Mouse (Mus musculus): ENCODE measurements around the gene Ttc37.

Gene Ttc37

DNA sequence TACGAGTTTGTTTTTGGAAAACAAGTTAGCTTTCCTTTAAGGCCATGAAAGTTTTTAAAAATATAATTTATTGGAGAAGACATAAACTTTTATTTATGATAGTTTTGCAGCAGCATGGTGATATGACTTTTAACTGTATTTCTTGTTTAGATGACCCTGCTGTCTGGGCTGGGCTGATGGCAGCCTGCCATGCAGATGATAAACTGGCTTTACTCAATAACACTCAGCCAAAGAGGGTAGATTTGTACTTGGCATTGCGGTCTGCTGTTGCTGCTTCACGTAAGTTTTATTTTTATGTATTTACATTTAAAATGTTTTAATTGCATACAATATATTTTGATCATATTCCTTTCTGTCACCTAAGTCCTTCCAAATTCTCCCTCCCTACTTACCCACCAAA, 58.6 kb downstream of the Ttc37 start:
- DNase-seq (ENCODE audit: low read depth in 2 of 2, low spot score in 2 of 2): no peak

DNA sequence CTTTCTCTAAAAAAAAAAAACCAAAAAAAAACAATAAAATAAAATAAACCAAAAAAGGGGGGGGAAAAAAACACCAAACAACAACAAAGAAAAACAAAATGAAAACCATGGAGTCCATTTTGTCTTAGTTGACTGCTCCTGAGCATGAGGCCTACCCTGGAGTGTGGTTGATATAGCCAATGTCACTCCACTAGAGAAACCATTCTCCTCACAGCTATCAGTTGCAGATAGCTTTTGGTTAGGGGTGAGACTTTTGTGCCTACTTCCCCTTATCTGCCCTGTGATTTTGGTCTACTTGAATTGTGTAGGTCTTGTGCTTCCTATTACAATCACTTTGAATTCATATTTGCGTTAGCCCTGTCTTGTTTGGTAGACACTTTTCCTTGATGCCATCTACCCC, 59.0 kb downstream of the Ttc37 start:
- no peak for DNase-seq (ENCODE audit: low read depth in 2 of 2, low spot score in 2 of 2)

DNA sequence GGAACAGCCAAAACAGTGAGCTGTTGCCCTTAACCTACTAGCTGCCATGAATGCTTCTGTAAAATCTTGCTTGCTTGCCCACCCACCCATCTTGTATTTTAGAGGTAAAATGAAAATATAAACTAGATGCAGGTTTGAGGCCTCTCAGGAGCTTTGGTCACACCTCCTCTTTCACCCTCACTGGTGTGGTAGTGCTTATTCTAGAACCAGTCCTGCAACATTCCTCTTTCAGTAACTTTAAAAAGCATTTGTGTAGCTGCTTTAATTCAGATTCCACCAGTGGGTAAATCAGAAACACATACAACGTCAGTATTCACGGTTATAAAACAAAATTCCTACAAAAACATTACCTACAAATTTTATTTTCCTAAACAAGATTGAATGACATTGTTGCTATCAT, 62.1 kb downstream of the Ttc37 start:
- no peak for DNase-seq (ENCODE audit: low read depth in 2 of 2, low spot score in 2 of 2)

DNA sequence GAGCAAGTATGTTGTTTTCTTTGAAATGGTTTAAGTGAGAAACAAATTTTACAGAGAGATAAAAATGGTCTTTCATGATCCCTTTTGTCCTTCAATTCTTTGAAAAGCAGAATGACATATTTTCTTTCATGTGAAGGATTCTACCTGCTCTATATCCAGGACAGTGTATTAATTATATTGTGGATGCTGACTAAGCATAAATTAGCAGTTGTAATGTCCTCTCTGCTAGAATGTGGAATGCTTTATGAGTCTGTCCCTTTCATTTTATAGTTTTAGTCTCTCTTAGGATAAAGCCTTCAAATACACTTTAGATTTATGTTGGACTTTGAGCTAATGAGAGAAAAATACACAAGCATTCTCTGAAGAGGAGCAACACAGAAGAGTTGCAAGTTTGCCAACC, 75.8 kb downstream of the Ttc37 start:
- no peak for DNase-seq (ENCODE audit: low read depth in 2 of 2, low spot score in 2 of 2)

DNA sequence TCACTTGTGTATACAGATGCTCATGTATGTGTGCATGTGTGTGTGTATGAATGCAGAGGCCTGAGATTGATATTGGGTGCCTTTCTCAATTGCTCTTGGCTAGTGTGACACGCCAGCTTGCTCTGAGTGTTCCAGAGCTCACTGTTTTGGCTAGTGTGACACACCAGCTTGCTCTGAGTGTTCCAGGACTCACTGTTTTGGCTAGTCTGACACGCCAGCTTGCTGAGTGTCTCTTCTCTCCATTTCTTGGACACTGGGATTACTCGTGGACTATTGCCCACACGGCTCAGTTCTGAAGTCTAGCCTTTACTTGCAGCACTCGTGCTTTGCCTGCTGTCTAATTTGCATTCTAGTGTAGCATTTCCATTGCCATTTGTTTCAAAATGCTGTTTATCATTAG, 80.2 kb downstream of the Ttc37 start:
- no peak for DNase-seq (ENCODE audit: low read depth in 2 of 2, low spot score in 2 of 2)

DNA sequence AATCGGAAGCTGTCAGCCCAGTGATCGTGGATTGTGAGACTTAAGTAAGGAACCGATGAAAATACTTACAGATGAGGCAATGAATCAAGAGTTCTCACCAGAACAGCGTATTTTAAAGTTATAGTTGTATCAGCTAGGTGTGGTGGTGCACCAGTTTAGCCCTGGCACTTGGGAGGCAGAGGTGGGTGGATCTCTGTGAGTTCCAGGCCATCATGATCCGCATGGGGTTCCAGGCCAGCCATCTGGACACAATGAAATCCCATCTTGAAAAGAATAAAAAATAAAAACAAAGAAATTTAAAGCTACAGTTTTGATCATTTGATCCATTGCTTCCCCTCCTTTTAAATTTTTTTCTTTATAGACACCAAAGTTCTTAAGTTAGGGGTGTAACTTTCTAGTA, 89.1 kb downstream of the Ttc37 start:
- no peak for DNase-seq (ENCODE audit: low read depth in 2 of 2, low spot score in 2 of 2)

DNA sequence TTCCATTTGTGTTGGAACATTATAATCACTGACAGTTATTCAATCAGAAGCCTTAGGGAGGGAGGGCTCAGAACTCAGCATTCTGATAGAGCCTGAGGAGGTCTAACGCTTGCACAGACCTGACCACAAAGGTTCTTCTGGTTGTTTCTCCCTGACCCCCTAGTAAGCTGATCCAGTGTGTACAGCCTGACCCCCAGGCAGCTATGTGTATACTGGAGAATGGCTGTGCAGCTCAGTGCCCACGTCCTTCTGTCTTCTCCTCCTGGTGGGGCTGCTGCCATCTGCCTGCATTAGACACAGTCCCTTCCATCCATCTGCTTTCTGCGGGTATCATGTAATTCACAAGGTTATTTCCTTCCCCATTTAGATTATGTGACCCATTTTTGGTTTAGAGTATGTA, 90.7 kb downstream of the Ttc37 start:
- DNase-seq (ENCODE audit: low read depth in 2 of 2, low spot score in 2 of 2): no peak

DNA sequence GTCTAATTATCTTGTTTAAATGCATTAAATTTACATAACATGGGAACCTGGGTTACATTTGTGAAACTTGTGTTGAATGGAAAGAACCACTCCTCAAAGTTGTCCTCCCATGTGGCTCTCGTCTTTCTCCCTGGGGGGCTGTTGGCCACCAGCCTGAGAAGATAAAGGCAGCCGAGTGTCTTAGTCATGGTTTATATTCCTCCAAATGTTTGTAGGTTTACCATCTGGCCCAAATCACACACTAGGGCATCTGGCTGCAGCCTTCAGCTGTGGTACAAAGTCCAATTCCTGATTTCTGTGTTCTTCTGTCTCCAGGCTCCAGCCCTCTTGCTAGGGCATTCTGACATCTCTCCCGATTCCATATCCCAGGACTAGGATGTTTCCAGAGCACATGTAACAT, 91.7 kb downstream of the Ttc37 start:
- DNase-seq (ENCODE audit: low read depth in 2 of 2, low spot score in 2 of 2): no peak

DNA sequence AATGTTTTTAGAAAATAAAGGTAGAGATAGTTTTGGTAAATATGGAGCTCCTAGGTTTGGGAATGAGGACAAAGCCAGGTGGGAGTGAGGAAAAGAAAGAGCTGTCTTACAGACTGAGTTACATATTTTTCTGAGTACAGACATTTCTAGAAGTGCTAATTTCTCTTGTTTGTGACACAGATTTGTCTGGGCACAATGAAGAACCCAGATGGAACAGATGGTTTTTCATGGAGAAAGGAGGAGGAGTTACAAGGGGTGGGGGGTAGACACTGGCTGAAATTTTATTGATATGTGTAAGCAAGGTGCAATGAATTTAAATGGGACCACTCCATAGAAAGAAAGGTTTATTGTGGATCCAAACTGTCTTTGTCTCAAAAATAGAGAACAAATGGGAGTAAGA, 96.4 kb downstream of the Ttc37 start:
- DNase-seq (ENCODE audit: low read depth in 2 of 2, low spot score in 2 of 2): no peak

DNA sequence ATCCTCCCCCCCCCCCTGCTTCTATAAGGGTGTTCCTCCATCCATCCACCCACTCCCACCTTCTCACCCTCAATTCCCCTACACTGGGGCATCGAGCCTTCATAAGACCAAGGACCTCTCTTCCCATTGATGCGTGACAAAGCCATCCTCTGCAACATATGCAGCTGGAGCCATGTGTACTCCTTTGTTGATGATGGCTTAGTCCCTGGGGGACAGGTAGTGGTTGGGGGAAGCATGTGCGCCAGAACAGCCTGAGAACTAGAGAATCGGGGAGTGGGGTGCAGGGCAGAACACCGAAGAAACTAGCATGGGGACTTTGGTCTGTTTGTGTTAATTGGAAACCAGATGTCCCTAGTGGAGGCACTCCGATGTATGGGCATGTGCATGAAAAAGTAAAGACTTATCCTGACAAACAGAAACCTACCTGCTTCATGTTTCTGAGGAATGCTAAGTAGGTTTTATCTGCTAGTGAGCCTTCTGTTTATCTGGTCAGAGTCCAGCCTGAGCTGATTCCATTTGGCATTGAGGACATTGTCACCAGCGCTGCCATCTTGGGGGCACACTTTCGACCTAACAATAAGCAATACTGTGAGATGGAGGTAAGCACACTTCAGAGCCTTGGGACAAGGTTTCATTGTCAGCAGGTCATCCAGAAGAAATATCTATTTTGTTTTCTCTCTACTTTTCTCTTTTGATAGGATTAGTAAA, 97.1 kb downstream of the Ttc37 start:
- no peak for DNase-seq (ENCODE audit: low read depth in 2 of 2, low spot score in 2 of 2)

DNA sequence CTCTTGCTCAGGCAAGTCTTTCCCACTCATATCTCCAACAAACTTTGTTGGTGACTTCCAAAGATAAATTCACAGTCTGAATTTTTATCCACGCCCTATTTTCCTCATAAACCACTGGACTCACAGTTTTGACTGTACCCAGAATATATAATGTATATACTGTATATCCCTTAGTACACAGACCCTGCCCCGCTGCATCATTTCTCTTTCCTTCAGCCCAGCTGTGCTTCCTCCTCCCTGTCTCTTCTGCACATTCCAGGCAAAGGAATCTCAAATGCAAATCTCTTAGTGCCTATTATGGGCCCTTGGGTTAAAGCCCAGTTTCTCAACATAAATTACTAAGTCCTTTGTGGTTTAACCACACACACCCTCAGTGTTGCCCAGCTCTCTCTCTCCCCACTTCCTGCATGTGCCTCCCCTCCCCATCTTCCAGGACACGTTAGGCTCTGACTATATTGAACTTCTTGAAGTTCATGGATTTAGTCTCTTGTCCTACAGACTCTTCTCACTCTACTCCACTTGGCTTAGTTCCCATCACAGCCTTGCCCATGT, 98.8 kb downstream of the Ttc37 start:
- DNase-seq (ENCODE audit: low read depth in 2 of 2, low spot score in 2 of 2): no peak

DNA sequence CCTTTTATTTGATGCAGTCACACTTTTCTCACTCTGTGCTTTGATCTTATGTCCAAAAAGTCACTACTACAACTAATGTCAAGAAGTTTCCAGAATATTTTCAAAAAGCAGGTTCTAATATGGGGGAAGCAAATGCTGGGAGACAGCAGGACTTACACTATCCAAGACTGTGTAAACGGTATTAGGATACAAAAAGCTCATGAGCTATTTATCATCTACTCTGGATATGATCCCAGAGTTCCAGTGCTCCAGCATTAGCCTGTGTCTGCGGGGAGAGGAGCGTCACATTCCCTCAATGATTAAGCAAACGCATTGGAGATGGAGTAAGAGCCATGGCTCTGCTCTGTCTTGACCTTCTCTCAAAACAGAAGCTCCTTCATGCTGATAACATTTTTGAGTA, 101.4 kb downstream of the Ttc37 start:
- no peak for DNase-seq (ENCODE audit: low read depth in 2 of 2, low spot score in 2 of 2)

DNA sequence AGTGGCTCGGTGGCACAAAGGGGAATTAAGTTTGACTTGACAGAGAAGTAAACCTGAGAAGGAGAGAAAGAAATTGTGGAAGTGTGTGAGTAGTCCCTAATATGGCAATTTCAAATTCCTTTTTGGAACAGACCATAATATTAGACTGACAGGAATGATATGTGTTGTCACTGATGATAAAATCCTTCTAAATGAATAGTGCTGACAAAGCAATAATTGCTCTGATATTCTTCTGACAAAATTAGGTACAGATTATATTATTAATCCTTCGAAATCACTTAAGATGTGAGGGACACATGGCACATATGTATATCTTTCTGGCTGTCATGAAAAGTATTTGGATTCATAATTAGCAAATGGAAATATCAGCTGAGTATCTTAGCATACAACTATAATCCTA, 116.4 kb downstream of the Ttc37 start:
- no peak for DNase-seq (ENCODE audit: low read depth in 2 of 2, low spot score in 2 of 2)

DNA sequence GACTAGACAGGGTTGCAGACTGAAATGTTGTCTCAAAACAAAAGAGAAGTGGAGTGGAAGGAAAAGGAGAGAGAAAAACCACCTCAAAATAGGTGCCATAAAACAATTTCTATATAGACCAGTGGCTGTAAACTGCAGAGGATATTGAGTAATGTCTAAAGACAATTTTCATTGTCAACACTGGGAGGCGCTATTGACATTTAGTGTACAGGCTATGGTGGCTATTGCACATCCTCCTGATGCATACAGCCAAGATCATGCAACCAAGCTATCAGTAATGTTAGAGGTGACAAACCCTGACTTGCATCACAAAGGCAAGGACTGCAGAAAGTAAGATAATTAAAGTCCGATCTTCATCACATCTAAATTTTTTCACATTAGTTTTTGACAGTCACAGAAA, 116.9 kb downstream of the Ttc37 start:
- DNase-seq (ENCODE audit: low read depth in 2 of 2, low spot score in 2 of 2): no peak

All from CD8-positive naive resting alpha-beta T cell, adult 2 months (primary cell).